Mouse (Mus musculus): ENCODE data around the gene Rassf6. TPM values are rescaled to one million over a fixed set of nuclear protein-coding genes. Genes with fewer than 3 reads are reported as not detected.

Rassf6 gene
- polyA plus RNA-seq, 1 experiment from 2014 or later = not detected

DNA sequence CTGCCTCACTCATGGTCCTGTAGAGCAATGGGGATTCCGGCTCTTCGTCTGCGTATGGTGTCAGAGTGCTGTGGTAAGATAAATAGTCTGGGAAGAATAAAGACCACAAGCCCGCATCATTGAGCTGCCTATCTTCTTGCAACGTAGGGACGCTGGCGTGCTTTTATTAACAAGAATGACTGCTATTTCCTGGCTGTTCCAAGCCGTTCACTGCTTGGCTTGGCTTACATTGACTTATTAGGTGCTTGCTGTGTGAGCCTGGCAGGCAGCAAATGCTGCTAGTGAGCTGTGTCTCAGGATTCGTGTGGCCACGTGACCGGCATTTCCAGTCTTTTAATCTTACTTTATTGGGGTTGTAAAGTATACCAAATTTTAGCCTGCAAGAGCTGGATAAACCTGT, 31.6 kb downstream of the Rassf6 start:
- no peaks in the 10 kb centered on the region for H3K36me3 ChIP-seq (ENCODE audit: inconsistent target)
- no peak overlapping the region for H3K27ac ChIP-seq
- 91% methylated on average over 11 of the region's 11 CpGs for WGBS (ENCODE audit: missing documents)
- H3K4me3 ChIP-seq (ENCODE audit: inconsistent target) = no peak overlapping the region
- no peaks in the 10 kb centered on the region for H3K79me2 ChIP-seq (ENCODE audit: inconsistent target)

DNA sequence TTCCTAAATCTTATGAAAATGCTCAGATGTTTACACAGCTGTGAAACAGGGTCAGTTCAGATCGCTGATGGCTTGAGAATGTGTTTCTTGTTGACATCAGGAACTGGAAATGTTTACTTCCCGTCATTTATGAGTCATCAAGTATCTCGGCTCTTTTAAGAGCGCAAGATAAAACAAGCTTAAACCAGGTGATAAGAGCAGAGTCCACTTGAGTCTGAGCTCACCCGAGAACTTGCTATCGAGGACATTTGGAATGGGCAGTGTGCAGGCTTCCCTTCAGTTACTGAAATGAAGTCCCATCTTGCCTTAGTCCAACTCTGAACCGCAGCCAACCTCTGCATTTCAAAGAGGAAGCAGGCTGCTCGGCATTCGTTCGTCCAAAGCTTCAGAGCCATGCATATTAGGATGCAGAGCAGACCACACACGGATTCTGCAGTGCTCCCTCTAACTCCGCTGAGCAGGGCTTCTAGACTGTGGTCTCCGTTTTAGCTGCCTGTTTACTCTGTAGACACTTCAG, 37.0 kb downstream of the Rassf6 start:
- Histone ChIP-seq H3K36me3 (ENCODE audit: inconsistent target) (no peaks in the 10 kb centered on the region), H3K27ac (no peak overlapping the region), H3K79me2 (ENCODE audit: inconsistent target) (no peaks in the 10 kb centered on the region), H3K4me3 (ENCODE audit: inconsistent target) (peak overlapping the region; percentile 14; the same call in 1 of the 2 replicates)
- WGBS (ENCODE audit: missing documents) = 6% methylated on average over 13 of the region's 13 CpGs

DNA sequence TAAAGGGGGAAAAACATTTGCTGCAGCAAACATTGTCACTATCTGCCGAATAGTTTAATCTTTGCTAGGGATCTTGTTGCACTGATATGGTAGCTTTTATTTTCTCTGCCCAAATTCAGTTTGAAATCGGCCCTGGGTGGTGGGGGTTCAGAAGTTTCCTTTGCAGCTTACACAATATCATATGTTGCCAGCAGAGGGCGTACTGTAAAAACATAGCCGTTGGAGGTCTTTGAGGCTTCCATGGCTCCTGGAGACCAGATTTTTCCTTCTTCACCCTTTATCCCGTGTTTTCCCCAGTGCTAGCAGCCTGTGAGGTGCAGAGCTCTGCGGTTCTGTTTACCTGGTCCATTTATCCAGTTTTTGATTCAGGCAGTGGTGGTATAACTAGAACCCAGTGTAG, 39.0 kb downstream of the Rassf6 start:
- H3K79me2 ChIP-seq (ENCODE audit: inconsistent target) = no peaks in the 10 kb centered on the region
- no peaks in the 10 kb centered on the region for H3K36me3 ChIP-seq (ENCODE audit: inconsistent target)
- no peak overlapping the region for H3K4me3 ChIP-seq (ENCODE audit: inconsistent target)
- WGBS (ENCODE audit: missing documents) = 11% methylated on average over 6 of the region's 6 CpGs
- no peak overlapping the region for H3K27ac ChIP-seq

DNA sequence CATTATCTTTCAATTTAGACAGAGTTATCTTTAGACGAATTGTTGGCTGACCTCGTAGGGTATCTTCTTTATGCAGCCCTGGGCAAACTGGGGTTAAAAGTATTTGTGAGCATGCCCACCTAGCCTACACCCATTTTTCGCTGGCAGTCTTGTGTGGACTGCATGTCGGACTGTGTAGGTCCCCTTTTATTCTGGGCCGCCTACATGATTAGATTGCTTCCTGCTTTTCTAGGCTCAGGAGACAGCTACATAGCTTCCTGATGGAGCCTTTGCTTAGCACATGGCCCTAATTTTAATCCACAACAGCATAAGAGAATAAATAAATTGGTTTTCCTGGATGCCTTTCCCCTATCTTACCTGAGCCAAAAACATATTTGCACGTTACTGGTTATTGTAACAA, 44.3 kb downstream of the Rassf6 start:
- H3K79me2 ChIP-seq (ENCODE audit: inconsistent target) = no peaks in the 10 kb centered on the region
- H3K36me3 ChIP-seq (ENCODE audit: inconsistent target) = no peaks in the 10 kb centered on the region
- H3K27ac ChIP-seq = no peak overlapping the region
- WGBS (ENCODE audit: missing documents) = 71% methylated on average over 6 of the region's 6 CpGs
- no peak overlapping the region for H3K4me3 ChIP-seq (ENCODE audit: inconsistent target)

DNA sequence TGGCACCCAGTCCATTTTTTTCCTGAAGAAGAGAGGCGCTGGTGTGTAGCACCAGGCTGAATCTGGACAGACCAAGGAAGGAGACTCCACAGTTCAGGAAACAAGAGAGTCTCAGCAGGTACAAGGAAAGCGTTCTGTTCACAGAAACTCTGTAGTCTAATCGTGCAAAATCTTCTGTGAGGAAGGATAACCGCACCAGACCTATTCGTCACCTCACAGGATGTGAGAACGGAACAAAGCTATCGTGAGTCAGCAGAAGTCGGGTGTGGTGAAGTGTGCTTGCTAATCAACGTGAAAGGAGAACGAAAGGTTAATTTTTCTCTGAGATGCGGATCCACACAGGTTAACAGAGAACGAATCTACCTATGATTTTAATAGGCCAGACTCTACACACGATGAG, 45.5 kb downstream of the Rassf6 start:
- Histone ChIP-seq H3K79me2 (ENCODE audit: inconsistent target) (no peaks in the 10 kb centered on the region), H3K36me3 (ENCODE audit: inconsistent target) (no peaks in the 10 kb centered on the region), H3K4me3 (ENCODE audit: inconsistent target) (no peak overlapping the region), H3K27ac (no peak overlapping the region)
- WGBS (ENCODE audit: missing documents) = 3% methylated on average over 13 of the region's 13 CpGs

DNA sequence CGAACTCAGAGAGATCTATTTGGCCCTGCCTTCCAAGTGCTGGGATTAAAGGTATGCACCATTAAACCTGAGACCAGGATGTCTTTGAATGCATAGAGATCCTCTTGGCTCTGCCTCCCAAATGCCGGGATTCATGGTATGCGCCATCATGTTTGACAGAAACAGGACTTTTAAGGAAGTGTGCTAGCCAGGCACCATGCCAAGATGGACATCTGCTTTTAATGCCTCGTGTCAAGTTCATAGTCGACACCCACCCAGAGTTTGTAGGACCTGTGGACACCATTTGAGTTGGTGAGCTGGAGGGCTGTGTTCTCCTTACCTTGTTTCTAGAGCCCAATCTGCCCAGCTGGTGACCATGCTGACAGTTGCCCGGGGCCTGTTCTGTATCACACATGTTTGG, 48.5 kb downstream of the Rassf6 start:
- no peak overlapping the region for H3K4me3 ChIP-seq (ENCODE audit: inconsistent target)
- 64% methylated on average over 6 of the region's 6 CpGs for WGBS (ENCODE audit: missing documents)
- no peaks in the 10 kb centered on the region for H3K79me2 ChIP-seq (ENCODE audit: inconsistent target)
- no peaks in the 10 kb centered on the region for H3K36me3 ChIP-seq (ENCODE audit: inconsistent target)
- H3K27ac ChIP-seq = no peak overlapping the region

DNA sequence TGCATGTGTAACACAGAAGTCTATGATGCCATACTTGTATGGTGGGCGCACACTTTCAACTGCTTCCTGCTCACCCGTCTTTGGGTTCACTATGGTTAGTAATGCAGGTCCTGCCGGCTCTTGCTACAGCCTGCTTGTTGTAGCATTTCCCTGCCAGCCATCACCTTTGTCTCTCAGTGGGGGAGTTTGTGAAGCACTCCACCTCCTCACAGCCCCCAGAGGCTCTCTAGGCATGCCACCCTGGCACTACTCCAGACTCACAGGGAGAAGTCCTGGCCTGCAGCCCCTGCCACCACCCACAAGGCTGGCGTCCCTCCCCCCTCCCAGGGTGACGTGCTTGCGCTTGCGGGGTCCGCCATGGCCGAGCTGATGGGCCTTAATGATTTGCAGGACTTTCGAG, 49.8 kb downstream of the Rassf6 start:
- no peaks in the 10 kb centered on the region for H3K79me2 ChIP-seq (ENCODE audit: inconsistent target)
- no peaks in the 10 kb centered on the region for H3K36me3 ChIP-seq (ENCODE audit: inconsistent target)
- no peak overlapping the region for H3K4me3 ChIP-seq (ENCODE audit: inconsistent target)
- H3K27ac ChIP-seq = no peak overlapping the region
- WGBS (ENCODE audit: missing documents) = 95% methylated on average over 10 of the region's 10 CpGs

DNA sequence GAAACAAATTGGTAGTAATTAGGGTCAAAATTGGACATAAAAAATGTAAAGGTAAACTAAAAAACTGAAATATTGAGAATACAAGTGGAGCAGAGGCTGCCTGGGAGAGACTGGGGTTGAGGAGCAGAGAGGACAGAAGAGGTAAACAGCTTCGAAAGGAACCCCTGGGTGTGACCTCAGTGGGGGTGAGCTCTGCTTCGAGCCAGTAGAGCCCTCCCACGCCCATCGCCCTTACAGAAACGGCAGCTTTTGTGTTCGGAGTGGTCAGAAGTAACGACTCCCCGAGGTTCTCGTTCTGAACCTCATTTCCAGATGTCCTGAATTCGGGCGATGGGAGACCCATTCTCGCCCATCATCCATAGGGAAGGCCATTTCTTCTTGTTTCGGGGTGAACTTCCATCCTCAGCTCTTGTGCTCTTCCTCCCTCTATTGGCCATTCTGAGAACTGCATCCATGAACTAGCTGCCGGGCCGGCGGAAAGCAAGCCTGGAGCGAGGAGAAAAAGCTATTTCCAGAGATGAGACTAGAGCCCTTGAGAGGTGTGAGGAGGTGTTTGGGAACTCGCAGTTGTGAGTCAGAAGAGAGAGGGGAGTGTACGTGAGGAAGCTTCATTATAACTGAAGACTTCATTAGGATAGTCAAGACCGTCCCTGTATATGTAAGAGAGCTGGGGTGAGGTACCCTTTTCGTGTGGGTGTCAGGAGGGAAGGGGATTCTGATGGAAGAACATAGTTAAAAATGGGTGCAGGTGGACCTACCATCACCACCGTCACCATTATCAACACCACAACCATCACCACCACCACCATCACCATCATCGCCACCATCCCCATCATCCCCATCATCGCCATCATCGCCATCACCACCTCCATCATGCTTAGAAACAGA, 51.5 kb downstream of the Rassf6 start:
- H3K79me2 ChIP-seq (ENCODE audit: inconsistent target) = no peaks in the 10 kb centered on the region
- H3K4me3 ChIP-seq (ENCODE audit: inconsistent target) = no peak overlapping the region; the same call in 1 of the 2 replicates
- 29% methylated on average over 25 of the region's 25 CpGs for WGBS (ENCODE audit: missing documents)
- H3K36me3 ChIP-seq (ENCODE audit: inconsistent target) = no peaks in the 10 kb centered on the region
- no peak overlapping the region for H3K27ac ChIP-seq

DNA sequence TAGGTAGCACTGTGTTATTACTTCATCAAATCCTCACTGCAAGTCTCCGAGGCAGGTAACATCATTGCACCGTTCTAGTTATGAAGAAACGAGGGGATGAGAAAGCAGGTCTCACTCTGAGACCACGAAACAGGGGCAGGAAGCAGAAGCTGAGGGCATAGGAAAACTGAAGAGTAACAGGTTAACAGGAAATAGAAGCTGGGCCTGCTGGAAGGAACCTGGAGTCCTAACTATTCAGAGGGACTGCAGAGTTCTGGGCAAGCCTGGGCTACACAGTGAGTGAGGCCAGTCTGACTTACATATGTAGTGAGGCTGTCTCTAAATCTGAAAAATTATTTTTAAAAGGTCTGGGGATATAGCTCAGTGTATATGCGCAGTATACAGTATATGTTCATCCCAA, 52.4 kb downstream of the Rassf6 start:
- WGBS (ENCODE audit: missing documents) = 62% methylated on average over 5 of the region's 5 CpGs
- Histone ChIP-seq H3K36me3 (ENCODE audit: inconsistent target) (no peaks in the 10 kb centered on the region), H3K4me3 (ENCODE audit: inconsistent target) (no peak overlapping the region), H3K79me2 (ENCODE audit: inconsistent target) (no peaks in the 10 kb centered on the region), H3K27ac (no peak overlapping the region)

DNA sequence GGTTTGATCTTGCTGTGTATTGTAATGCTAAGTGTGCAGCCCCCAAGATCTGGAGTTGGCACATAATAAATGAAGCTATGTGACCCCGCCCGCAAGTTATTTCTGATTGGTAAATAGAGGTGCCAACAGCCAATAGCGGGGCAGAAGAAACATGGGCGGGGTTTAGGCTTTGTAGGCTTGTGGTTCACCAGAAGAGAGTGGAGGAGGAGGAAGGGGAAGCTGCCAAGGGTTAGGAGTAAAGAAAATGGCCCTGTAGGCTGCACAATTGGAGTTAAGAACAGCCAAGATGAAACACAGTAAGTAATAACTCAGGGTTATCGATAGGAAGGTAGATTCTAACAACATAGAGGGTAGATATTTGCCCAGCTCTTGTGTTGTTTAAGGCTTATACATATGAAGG, 53.9 kb downstream of the Rassf6 start:
- Histone ChIP-seq H3K27ac (no peak overlapping the region), H3K4me3 (ENCODE audit: inconsistent target) (no peak overlapping the region), H3K79me2 (ENCODE audit: inconsistent target) (no peaks in the 10 kb centered on the region), H3K36me3 (ENCODE audit: inconsistent target) (no peaks in the 10 kb centered on the region)
- 79% methylated on average over 5 of the region's 5 CpGs for WGBS (ENCODE audit: missing documents)

DNA sequence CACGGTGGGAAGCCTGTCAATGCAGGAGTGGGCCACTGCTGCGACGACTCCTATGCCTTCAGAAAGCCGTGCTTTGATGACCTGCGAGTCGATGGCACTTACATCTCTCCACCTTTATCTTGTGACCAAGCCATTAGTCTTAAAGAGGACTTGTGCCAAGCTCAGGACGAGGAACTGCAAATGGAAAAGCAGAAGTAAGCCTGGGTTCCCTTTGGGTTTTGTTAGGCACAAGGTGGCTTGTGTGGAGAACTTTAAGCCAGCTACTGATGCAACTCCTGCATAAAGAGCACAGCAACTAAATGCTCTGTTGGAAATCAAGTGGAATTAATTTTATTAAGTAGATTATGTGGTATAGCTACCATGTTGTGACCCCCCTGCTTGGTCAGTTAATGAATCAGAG, 55.7 kb downstream of the Rassf6 start:
- Histone ChIP-seq H3K36me3 (ENCODE audit: inconsistent target) (no peaks in the 10 kb centered on the region), H3K4me3 (ENCODE audit: inconsistent target) (no peak overlapping the region), H3K27ac (no peak overlapping the region), H3K79me2 (ENCODE audit: inconsistent target) (no peaks in the 10 kb centered on the region)
- WGBS (ENCODE audit: missing documents) = 66% methylated on average over 7 of the region's 7 CpGs

DNA sequence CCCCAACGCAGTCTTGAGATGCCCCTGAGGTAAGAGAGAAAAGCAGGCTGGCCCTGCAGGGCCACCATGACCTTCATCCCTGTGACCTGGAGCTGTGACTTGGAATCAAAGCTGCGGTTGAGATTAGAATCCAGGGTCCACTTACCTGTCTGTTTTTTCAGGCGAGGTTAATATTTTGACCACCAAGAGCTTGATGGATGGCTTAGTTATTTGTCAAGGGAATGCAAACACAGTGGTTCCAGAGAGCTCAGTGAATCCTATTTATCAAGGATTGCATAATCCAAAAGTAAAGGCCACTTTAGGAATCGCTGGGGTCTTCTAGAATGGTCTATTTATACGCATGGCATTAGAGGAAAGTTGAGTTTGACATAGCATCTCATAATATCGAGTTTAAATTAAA, 58.3 kb downstream of the Rassf6 start:
- Histone ChIP-seq H3K79me2 (ENCODE audit: inconsistent target) (no peaks in the 10 kb centered on the region), H3K4me3 (ENCODE audit: inconsistent target) (no peak overlapping the region), H3K27ac (no peak overlapping the region), H3K36me3 (ENCODE audit: inconsistent target) (no peaks in the 10 kb centered on the region)
- WGBS (ENCODE audit: missing documents) = 92% methylated on average over 6 of the region's 6 CpGs

DNA sequence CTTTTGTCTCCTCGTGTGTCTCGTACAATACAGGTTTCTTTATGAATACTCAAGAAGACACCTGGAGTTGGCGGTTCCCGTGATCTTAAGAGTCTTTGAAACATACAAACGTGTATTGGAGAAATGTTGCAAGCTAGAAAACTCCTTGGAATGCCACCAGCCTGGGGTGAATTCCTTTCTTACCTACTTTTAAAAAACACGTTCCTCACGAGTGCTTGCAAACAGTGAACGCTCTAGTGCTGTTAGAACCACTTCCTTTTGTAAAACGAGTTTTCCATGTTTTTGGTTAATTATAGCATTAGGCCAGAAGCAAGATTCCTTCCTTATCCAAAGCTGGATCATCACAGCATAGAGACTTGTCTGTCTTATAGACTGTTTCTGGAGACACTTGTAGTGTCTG, 60.9 kb downstream of the Rassf6 start:
- H3K27ac ChIP-seq = no peak overlapping the region
- WGBS (ENCODE audit: missing documents) = 87% methylated on average over 9 of the region's 9 CpGs
- H3K4me3 ChIP-seq (ENCODE audit: inconsistent target) = no peak overlapping the region
- no peaks in the 10 kb centered on the region for H3K36me3 ChIP-seq (ENCODE audit: inconsistent target)
- no peaks in the 10 kb centered on the region for H3K79me2 ChIP-seq (ENCODE audit: inconsistent target)

DNA sequence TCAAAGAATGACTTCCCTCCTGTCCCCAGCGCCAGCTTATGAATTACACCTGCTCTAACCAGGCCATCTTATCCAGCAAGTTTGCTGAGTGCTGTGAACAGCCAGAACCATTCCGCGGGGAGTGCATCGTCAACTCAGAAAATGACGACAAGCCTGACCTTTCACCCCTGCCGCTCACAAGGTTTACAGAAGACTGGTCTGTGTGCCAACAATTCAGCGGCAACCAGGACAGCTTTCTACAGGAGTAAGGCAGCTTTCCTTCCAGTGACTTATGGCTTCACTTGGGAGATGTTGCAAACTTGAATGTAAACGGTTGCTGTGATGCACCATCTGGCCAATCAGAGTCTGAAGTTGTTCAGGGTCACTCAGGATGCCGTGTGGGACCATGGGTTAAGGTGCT, 62.7 kb downstream of the Rassf6 start:
- Histone ChIP-seq H3K4me3 (ENCODE audit: inconsistent target) (no peak overlapping the region), H3K79me2 (ENCODE audit: inconsistent target) (no peaks in the 10 kb centered on the region), H3K27ac (no peak overlapping the region), H3K36me3 (ENCODE audit: inconsistent target) (no peaks in the 10 kb centered on the region)
- 92% methylated on average over 9 of the region's 9 CpGs for WGBS (ENCODE audit: missing documents)

DNA sequence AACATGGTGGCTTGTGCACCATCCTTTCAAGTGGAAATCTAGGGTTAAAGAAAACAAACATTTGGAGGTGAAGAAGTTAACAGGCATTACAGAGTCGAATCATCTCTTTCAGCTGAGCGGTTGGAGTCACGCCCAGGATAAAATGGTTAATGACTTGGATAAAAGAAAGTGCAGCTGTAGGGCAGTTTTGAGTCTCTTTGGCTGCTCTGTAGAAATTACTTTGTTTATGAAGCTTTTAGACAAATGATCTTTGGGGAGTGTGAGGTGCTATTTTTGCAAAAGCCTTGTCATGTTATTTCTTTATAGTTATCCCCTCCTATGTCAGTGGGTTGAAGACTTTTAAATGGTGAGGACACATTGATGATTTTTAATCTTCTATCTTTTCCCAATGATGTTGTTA, 69.2 kb downstream of the Rassf6 start:
- Histone ChIP-seq H3K4me3 (ENCODE audit: inconsistent target) (no peak overlapping the region), H3K27ac (no peak overlapping the region), H3K79me2 (ENCODE audit: inconsistent target) (no peaks in the 10 kb centered on the region), H3K36me3 (ENCODE audit: inconsistent target) (no peaks in the 10 kb centered on the region)
- WGBS (ENCODE audit: missing documents) = 87% methylated on average over 3 of the region's 3 CpGs

DNA sequence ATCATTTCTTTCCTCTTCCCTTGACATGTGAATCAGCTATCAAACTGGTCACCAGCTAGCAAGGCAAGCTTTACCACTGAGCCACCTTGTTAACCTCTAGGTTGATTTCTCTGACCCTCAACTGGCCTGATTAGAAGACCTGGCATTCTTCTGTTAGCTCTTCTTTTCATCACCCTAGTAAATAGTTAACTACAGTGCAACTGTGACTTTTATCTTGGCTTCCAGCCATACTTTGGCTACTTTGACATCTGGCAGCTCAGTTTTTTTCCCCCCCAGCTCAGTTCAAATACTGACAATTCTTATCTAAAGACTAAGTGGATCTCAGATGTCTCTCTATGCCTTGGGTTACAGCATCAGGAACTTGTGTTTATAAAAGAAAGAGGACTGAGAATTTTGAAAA, 72.1 kb downstream of the Rassf6 start:
- Histone ChIP-seq H3K4me3 (ENCODE audit: inconsistent target) (no peak overlapping the region), H3K36me3 (ENCODE audit: inconsistent target) (no peaks in the 10 kb centered on the region), H3K27ac (no peak overlapping the region), H3K79me2 (ENCODE audit: inconsistent target) (no peaks in the 10 kb centered on the region)
